Mouse (Mus musculus): ENCODE measurements around the gene 1500009C09Rik. TPM values are rescaled to one million over a fixed set of nuclear protein-coding genes. Genes with fewer than 3 reads are reported as not detected.

1500009C09Rik gene
- polyA plus RNA-seq, 1 experiment from 2014 or later, result 1.7 TPM

DNA sequence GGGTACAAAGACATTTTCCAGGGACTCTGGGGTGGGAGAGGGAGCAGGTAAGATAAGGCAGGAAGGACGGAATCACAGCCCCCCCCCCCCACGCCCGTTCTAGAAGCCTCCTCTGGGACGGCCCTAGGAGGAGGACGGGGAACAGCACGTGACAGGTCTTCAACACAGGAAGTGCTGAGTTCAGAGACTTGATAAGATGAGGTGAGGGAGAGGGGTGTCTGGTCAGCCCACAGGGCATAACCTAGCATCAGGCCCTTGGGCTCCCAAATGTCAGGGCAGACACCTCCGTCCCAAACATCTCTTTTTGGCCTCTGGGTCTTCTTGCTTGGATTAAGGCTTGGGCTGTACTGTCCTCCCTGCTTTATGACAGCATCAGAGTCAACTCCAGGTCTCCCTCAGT lies 28.9 kb upstream of the 1500009C09Rik start:
- H3K9me3 ChIP-seq, result no peaks in the 10 kb centered on the region
- no peak overlapping the region for H3K9ac ChIP-seq
- no peaks in the 10 kb centered on the region for H3K36me3 ChIP-seq
- H3K4me3 ChIP-seq, result no peak overlapping the region
- peak overlapping the region; percentile 72 for H3K4me2 ChIP-seq (replicated peaks)
- H3K27ac ChIP-seq, result no peak overlapping the region
- H3K27me3 ChIP-seq (replicated peaks), result peaks cover 31% of the 10 kb centered on the region; the same call in 1 of the 2 replicates
- no peak; the same call in 1 of the 2 replicates for ATAC-seq (ENCODE audit: low FRiP score, low read depth)
- peaks cover 14% of the 10 kb centered on the region for H3K4me1 ChIP-seq
- WGBS, result 61% methylated on average over 7 of the region's 7 CpGs

GRCm38 (mm10) chr15:82223657-82224601 lies 28.3 kb upstream of the 1500009C09Rik start, which contains the start of gene Tnfrsf13c:
Gene Tnfrsf13c, minus strand, starts transcription at chr15:82224369.
- Histone ChIP-seq H3K27ac (no peak within 1 kb of the TSS), H3K36me3 (no peaks in the 10 kb centered on the region), H3K27me3 (replicated peaks) (peaks cover 31% of the 10 kb centered on the region; the same call in 1 of the 2 replicates), H3K4me1 (peaks cover 14% of the 10 kb centered on the region), H3K9ac (peak within 1 kb of the TSS; percentile 35), H3K4me3 (peak within 1 kb of the TSS; percentile 35), H3K4me2 (replicated peaks) (peak within 1 kb of the TSS; percentile 72), H3K9me3 (no peaks in the 10 kb centered on the region)
- peak; percentile 51; the same call in 1 of the 2 replicates for ATAC-seq (ENCODE audit: low FRiP score, low read depth)
- 2% methylated on average over 44 of the region's 44 CpGs for WGBS

DNA sequence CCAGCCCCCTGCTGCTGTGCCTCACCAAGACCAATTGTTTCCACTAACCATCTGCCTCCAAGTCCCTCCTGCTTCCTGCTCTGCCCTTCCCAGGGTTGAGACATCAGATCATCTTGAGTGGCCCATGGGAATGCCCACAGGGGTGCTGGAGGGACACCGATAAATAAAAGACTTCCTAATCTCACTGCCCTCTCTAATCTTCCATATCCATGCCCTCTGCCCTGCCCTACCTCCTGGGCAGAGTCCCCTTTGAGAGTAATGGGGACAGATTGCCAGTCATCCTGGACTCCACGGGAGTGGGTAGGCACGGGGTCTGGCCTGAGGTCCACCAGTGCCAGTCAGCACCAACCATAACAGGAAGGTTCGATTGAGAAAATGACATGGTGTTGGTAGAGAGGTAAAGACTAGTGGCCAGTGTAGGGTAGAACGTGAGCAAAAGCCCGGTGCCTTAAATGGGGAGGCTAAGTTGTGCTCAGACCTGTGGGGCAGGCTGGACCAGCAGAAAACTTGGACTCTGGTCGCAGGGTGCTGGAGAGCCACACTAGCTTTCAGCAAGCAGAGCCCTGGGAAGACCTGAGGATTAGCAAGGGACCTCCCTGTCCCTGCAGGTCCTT lies 27.5 kb upstream of the 1500009C09Rik start:
- Histone ChIP-seq H3K4me1 (peaks cover 17% of the 10 kb centered on the region), H3K27me3 (replicated peaks) (peaks cover 31% of the 10 kb centered on the region; the same call in 1 of the 2 replicates), H3K9ac (no peak overlapping the region), H3K27ac (no peak overlapping the region), H3K4me3 (no peak overlapping the region), H3K36me3 (no peaks in the 10 kb centered on the region), H3K9me3 (no peaks in the 10 kb centered on the region), H3K4me2 (replicated peaks) (peak overlapping the region; percentile 72)
- 43% methylated on average over 7 of the region's 7 CpGs for WGBS
- no peak for ATAC-seq (ENCODE audit: low FRiP score, low read depth)

GRCm38 (mm10) chr15:82225769-82226168 lies 26.4 kb upstream of the 1500009C09Rik start:
- no peak for ATAC-seq (ENCODE audit: low FRiP score, low read depth)
- H3K9ac ChIP-seq, result no peak overlapping the region
- H3K27me3 ChIP-seq (replicated peaks), result peaks cover 25% of the 10 kb centered on the region; the same call in 1 of the 2 replicates
- H3K4me1 ChIP-seq, result peaks cover 17% of the 10 kb centered on the region
- H3K27ac ChIP-seq, result no peak overlapping the region
- 91% methylated on average over 5 of the region's 5 CpGs for WGBS
- no peaks in the 10 kb centered on the region for H3K9me3 ChIP-seq
- H3K4me2 ChIP-seq (replicated peaks), result no peak overlapping the region
- no peaks in the 10 kb centered on the region for H3K36me3 ChIP-seq
- H3K4me3 ChIP-seq, result no peak overlapping the region

DNA sequence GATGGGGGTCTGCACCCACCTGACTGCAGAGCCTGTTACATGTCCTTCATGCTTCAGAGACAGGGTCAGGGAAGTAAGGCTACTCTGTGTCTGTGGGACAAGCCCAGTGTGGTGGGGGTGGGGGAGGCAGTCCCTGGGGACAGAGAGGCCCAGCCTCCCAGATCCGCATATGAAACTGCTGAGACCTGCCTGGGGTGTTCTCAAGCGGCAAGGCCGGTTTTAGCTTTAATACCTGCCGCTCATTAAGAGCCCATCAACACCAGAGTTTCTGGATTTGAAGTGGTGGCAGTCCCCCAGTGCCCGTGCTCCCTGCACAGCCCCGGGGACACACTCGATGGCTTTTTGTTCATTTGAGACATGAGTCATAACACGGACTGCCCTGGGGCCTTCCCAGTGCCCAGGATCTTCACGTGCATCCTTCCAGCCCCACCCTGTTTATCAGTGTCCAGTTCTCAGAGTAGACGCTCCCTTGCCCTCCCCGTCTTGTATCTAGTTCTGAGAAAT lies 22.6 kb upstream of the 1500009C09Rik start:
- no peak for ATAC-seq (ENCODE audit: low FRiP score, low read depth)
- Histone ChIP-seq H3K27me3 (replicated peaks) (peaks cover 12% of the 10 kb centered on the region; the same call in 1 of the 2 replicates), H3K36me3 (no peaks in the 10 kb centered on the region), H3K9me3 (no peaks in the 10 kb centered on the region), H3K9ac (no peak overlapping the region), H3K4me1 (peaks cover 4% of the 10 kb centered on the region; the same call in 1 of the 2 replicates), H3K4me3 (no peak overlapping the region), H3K27ac (no peak overlapping the region), H3K4me2 (replicated peaks) (no peak overlapping the region)
- WGBS, result 45% methylated on average over 11 of the region's 11 CpGs

- 74% methylated on average over 6 of the region's 6 CpGs for WGBS
- Histone ChIP-seq H3K9me3 (no peaks in the 10 kb centered on the region), H3K36me3 (no peaks in the 10 kb centered on the region), H3K4me3 (no peak overlapping the region), H3K9ac (no peak overlapping the region), H3K4me1 (0 out of 2 replicates have a peak, but pooled peaks cover 3% of the 10 kb centered on the region), H3K27ac (no peak overlapping the region), H3K27me3 (replicated peaks) (peaks cover 7% of the 10 kb centered on the region; the same call in 1 of the 2 replicates), H3K4me2 (replicated peaks) (no peak overlapping the region)
- ATAC-seq (ENCODE audit: low FRiP score, low read depth), result no peak
These were observed 22.0 kb upstream of the 1500009C09Rik start for GRCm38 (mm10) chr15:82230098-82230611.

DNA sequence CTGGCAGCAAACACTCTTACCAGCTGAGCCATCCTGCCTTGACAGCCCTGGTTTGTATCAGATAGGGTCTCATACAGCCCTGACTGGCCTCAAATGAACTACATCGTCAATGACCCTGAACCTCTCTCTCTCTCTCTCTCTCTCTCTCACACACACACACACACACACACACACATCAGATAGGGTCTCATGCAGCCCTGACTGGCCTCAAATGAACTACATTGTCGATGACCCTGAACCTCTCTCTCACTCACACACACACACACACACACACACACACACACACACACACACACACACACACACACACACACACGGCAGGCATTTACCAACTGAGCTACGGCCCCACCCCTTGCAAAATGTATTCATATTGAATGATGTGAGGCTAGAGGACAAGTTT lies 21.1 kb upstream of the 1500009C09Rik start:
- H3K9me3 ChIP-seq, result no peaks in the 10 kb centered on the region
- H3K9ac ChIP-seq, result no peak overlapping the region
- no peaks in the 10 kb centered on the region for H3K27me3 ChIP-seq (replicated peaks)
- H3K27ac ChIP-seq, result no peak overlapping the region
- 0 out of 2 replicates have a peak, but pooled peaks cover 3% of the 10 kb centered on the region for H3K4me1 ChIP-seq
- H3K36me3 ChIP-seq, result no peaks in the 10 kb centered on the region
- H3K4me2 ChIP-seq (replicated peaks), result no peak overlapping the region
- WGBS, result 86% methylated on average over 4 of the region's 4 CpGs
- no peak for ATAC-seq (ENCODE audit: low FRiP score, low read depth)
- no peak overlapping the region for H3K4me3 ChIP-seq

DNA sequence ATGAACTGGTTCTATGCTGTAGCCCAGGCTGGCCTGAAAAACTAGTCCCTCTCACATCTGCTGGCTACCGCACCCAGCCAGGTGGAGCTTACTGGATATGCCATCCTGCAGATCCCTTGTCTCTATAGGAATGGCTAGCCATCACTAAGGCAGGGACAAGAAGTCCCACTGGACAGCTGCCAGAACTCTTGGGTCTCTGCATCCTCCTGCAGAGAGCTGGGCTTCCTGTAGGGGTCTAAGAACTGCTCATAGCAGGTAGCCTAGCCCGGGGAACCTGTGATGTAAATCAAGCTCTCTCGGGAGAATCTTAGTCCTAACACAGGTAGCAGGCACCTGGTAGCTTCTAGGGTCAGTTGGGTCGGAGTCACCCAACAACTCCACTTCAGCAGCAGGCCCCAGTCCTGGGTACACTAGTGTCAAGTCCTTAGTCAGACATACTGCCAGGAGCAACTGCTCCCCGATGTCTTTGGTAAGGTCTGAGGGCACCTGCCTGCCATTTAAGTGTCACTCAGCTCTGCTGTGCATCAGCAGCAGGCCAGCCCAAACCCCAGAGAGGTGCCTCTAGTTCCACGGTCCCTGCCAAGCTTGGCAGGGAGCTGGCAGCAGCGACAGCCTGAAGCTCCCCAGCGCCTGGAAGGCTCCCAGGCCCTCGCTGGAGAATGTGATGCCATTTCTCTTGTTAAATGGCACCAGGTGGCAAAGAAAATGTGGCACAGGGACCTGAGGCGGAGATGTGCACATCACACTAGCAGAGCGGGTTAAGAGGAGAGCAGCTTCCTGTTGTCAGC lies 20.4 kb upstream of the 1500009C09Rik start:
- WGBS, result 78% methylated on average over 11 of the region's 11 CpGs
- no peak overlapping the region for H3K27ac ChIP-seq
- no peak overlapping the region for H3K4me3 ChIP-seq
- no peaks in the 10 kb centered on the region for H3K27me3 ChIP-seq (replicated peaks)
- H3K9ac ChIP-seq, result 0 out of 2 replicates have a peak overlapping the region, but pooled peaks have one; percentile 13
- ATAC-seq (ENCODE audit: low FRiP score, low read depth), result no peak
- no peaks in the 10 kb centered on the region for H3K9me3 ChIP-seq
- H3K36me3 ChIP-seq, result no peaks in the 10 kb centered on the region
- no peak overlapping the region for H3K4me2 ChIP-seq (replicated peaks)
- H3K4me1 ChIP-seq, result 0 out of 2 replicates have a peak, but pooled peaks cover 3% of the 10 kb centered on the region

DNA sequence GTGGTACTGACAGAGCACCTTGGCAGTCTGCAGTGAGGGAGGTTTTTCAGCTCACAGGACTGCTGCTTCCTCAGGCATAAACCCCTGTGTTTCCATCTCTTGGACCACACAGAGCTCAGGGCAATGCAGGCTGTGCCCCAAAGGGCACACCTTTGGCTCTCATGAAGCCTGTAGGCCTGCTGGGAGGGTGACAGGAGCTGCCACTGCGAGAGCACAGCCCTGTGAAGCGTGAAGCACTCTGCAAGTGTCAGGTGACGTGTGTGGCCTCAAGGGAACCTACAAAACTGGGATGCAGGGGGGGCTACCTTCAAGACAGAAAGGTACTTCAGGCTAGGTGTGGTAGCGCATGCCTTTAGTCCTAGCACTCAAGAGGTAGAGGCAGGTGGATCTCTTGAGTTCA lies 19.5 kb upstream of the 1500009C09Rik start:
- no peak overlapping the region for H3K4me2 ChIP-seq (replicated peaks)
- 0 out of 2 replicates have a peak, but pooled peaks cover 3% of the 10 kb centered on the region for H3K4me1 ChIP-seq
- H3K27ac ChIP-seq, result no peak overlapping the region
- H3K36me3 ChIP-seq, result no peaks in the 10 kb centered on the region
- no peaks in the 10 kb centered on the region for H3K9me3 ChIP-seq
- no peak for ATAC-seq (ENCODE audit: low FRiP score, low read depth)
- H3K4me3 ChIP-seq, result no peak overlapping the region
- H3K27me3 ChIP-seq (replicated peaks), result no peaks in the 10 kb centered on the region
- no peak overlapping the region for H3K9ac ChIP-seq
- 76% methylated on average over 4 of the region's 4 CpGs for WGBS

DNA sequence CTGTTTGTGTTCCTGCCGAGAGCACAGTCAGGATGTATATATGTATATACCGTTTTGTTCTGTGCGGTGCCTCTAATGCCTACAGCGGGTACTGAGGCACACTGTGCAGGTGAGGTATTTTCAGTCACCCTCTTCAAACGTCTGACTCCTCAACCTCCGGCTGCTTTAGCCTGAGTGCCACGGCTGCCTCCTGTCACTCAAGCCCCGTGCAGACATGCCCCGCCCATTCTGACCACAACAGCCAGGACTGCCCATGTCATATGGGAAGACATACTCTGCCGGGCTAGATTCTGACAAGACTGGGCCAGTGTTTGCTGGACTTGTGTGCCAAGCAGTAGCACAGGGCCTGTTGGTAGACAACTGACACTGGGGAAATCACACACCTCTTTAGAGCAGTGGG lies 16.5 kb upstream of the 1500009C09Rik start:
- ATAC-seq (ENCODE audit: low FRiP score, low read depth), result no peak
- Histone ChIP-seq H3K27ac (no peak overlapping the region), H3K27me3 (replicated peaks) (no peaks in the 10 kb centered on the region), H3K4me1 (no peaks in the 10 kb centered on the region), H3K4me3 (no peak overlapping the region), H3K4me2 (replicated peaks) (no peak overlapping the region), H3K36me3 (peaks cover 8% of the 10 kb centered on the region; the same call in 1 of the 2 replicates), H3K9me3 (no peaks in the 10 kb centered on the region), H3K9ac (no peak overlapping the region)
- WGBS, result 78% methylated on average over 10 of the region's 10 CpGs

GRCm38 (mm10) chr15:82236565-82236964 lies 15.6 kb upstream of the 1500009C09Rik start:
- H3K27me3 ChIP-seq (replicated peaks), result no peaks in the 10 kb centered on the region
- no peak overlapping the region for H3K27ac ChIP-seq
- no peaks in the 10 kb centered on the region for H3K9me3 ChIP-seq
- H3K4me1 ChIP-seq, result no peaks in the 10 kb centered on the region
- H3K4me3 ChIP-seq, result no peak overlapping the region
- WGBS, result 22% methylated on average over 5 of the region's 5 CpGs
- H3K36me3 ChIP-seq, result peaks cover 8% of the 10 kb centered on the region; the same call in 1 of the 2 replicates
- peak; percentile 58; the same call in 1 of the 2 replicates for ATAC-seq (ENCODE audit: low FRiP score, low read depth)
- H3K9ac ChIP-seq, result no peak overlapping the region
- H3K4me2 ChIP-seq (replicated peaks), result no peak overlapping the region

All from neural tube, embryonic 12.5 days (tissue).